Mouse (Mus musculus) lung, postnatal 10 days (tissue): ENCODE measurements at regions not wholly inside any gene's neighbourhood (a gene's known extent, or its start where the extent isn't known, plus 50 kb on each side); places are given as distances from the start of the nearest gene placed in this dataset.

Experiments used
- DNase-seq: peaks from one replicate; pipeline ENCODE4 v3.0.0; 2021

GRCm38 (mm10) chr10:99418497-99418896 lies 155.5 kb downstream of the Dusp6 start:
- DNase-seq, result no peak

DNA sequence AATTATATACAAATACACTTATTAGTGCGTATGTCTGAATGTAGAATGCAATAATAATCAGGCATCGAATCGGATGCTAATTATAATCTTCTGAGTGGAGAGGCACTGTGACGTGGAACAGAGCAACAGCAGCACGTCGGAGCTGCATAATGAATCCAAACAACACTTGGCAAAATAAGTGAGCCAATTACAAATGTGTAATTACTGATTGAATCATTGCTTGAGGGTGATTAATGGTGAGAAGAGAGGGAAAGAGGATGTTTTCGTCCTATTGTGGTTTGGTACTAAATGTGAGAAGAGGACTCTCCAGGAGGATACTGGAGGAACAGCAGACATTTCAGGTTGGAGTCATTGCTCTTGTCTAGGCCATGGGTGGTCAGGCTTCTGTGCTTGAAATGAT lies 156.5 kb downstream of the Dusp6 start:
- DNase-seq, result no peak

GRCm38 (mm10) chr10:99423406-99423805 lies 160.4 kb downstream of the Dusp6 start:
- peak; percentile 24 for DNase-seq

- DNase-seq, result no peak
Observed at GRCm38 (mm10) chr10:99425265-99425664, 162.2 kb downstream of the Dusp6 start.

GRCm38 (mm10) chr10:99430175-99430574 lies 167.1 kb downstream of the Dusp6 start:
- DNase-seq, result no peak

DNA sequence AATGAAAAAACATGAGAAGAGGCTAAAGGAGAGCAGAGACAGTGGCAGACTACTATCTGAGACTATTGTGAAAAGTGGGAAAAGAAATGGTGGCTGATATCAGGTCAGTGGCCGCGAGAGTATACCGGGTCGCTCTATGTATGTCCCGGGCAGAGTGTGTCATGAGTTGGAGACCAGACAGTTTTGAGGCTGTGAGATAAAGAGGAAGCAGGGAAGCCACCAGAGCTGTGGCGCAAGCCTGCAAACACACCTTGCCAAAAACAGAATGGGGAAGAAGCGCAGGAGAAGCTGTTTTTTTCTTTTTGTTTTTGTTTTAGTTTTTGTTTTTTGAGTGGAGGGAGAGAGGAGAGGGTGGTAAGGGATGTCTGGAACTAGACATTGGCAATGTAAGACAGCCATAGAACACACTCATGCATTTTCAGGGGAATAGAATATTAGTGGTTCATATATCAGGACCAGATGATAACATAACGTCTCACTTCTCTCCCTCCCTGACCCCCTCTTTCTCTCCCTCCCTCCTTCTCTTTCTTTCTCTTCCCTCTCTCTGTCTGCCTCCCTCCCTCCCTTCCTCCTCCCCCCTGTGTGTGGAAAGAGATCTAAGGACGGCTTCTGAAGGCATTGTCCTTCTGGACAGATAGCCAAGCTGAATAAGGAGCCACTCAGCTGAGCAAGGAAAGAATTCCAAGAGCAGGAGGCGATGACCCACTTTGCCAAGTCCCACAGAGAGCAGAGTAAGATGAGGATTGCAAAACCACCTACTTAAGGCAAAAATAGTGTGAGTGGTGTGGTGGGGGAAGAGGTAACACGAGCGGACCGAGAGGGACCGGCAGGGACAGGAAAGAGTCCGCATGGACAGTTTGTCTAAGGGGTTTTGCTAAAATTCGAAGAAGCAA lies 167.9 kb downstream of the Dusp6 start:
- DNase-seq, result peak; percentile 25

GRCm38 (mm10) chr10:99437060-99437459 lies 174.0 kb downstream of the Dusp6 start:
- DNase-seq, result no peak

DNA sequence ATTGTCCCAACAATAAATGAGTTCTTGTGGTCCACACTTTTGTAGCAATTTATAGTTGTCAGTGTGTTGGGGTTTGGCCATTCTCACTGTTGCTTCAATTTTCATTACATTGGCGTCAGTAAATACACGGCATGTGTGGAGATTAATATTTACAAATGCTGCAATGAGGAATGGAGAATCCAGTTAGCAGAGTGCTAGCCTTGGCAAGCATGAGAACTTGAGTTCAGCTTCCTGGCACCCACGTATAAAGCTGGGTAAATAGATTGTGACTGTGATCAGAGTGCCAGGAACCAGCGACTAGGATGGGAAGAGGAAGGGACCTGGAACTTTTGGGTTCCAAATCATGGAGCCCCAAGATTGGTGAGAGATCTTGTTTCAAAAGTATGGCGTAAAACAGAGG lies 177.1 kb downstream of the Dusp6 start:
- DNase-seq, result no peak

GRCm38 (mm10) chr10:99441014-99441413 lies 178.0 kb downstream of the Dusp6 start:
- peak; percentile 91 for DNase-seq

DNA sequence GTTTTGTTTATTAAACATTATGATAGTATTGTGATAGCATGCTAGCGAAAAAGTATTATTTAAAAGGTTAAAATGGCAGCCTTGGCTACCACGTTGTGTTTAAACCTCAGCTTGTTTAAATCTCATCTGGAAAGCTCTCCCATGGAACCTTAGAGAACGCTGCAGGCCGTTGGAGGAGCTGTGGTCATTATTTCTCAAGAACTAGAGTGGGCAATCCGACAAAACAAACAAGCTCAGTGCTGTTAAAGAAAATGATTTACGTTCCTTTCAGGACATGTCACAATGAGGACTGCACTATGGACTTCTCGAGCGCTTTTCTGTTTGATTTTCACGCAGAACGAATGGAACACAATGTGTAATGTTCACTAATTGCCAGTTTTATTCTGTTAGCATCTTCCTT lies 178.9 kb downstream of the Dusp6 start:
- DNase-seq, result peak; percentile 35

- DNase-seq, result no peak
Observed at GRCm38 (mm10) chr10:99443453-99444170, 180.6 kb downstream of the Dusp6 start.

GRCm38 (mm10) chr10:99450714-99451625 lies 187.9 kb downstream of the Dusp6 start:
- DNase-seq, result no peak

GRCm38 (mm10) chr10:99451639-99452417 lies 188.8 kb downstream of the Dusp6 start:
- no peak for DNase-seq

GRCm38 (mm10) chr10:99456180-99456579 lies 193.1 kb downstream of the Dusp6 start:
- no peak for DNase-seq

DNA sequence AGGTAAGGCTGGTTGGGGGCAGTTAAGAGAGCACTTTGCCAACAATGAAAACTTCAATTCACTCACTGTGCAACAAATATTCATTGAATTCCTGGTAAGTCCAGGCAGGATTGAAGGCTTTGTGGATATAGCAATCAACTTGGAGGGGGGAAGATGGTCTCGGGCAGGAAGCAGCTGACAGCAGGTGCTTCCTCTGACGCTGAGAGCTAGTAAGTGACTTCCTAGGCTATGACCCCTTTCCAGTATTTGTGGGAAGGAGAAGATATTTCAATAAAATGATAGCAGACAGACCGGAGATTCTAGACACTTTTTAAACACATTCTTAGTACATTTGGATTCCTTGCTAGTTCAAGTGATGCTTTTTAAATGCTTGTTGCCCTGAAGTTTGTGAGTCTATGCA lies 195.0 kb downstream of the Dusp6 start:
- DNase-seq, result no peak

DNA sequence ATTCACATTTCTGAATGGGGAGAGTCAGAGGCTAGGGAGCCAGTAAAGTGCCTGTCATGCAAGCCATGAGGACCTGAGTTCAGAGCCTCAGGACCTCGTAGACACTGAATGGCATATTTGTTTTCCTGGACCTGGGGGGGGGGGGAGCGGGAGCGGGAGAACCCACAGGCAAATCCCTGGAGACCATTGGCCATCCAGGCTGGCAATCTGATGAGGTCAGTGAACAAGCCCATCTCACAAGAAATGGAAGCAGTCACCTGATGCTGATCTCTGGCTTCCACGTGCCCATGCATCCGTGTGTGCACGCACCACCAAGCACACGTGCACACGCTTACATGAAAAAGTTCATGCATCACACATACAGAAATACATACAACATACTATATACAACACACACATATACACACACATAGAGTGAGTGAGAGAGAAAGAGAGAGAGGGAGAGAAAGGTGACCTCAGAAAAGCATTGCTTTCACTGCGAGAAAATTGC lies 196.2 kb downstream of the Dusp6 start:
- DNase-seq, result no peak

DNA sequence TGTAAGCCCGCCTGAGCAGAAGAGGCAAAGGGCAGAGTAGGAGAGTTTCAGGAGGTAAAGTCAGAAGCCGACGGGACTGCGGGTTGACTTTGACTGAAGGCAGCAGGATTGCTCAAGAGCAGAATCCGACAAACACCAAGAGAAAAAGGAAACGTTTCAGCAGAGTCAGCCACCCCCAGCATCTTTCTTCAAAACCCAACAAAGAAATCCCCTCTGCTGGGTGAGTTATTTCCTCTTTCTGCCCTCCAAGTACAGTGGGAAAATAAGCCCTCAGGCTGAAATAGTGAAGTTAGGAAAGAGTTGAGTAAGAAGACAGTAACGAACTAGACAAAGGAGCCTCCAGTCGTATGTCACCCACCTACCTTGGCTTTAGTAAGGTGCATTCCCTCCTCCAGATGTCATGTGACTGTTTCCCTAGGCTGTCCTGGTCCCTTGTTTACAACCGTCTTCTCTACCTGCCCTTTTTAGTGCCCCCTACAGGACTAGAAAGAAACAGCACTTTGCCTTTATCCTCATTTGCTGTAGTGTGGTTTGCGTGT lies 196.9 kb downstream of the Dusp6 start:
- peak; percentile 66 for DNase-seq

DNA sequence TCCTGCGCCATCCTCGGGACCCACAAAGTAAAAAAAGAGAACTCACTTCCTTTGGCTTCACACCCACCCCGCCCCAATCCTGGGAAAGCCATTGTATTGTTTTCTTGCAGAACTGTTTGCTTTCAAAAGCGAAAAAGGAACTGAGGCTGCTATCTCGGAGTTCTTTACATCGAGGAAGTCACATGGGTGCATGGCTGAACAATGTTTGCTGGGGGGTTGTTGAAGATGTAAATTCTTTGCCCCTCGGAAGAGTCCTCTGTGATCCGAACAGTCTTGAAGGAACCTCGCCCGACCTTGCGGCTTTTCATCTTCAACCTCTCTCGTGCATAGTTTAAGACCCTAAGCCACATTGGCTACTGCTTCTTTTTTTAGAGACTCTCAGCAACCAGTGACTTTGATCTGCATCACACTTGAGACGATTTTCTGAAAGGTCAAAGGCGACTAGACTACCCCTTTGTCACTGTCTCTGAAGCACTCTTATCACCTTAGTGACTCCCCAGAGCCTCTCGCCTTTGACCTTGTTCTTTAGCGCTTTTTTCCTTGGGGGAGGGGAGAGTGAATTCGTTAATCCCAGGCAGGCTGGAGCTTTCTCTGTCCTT lies 197.9 kb downstream of the Dusp6 start:
- peak; percentile 70 for DNase-seq

DNA sequence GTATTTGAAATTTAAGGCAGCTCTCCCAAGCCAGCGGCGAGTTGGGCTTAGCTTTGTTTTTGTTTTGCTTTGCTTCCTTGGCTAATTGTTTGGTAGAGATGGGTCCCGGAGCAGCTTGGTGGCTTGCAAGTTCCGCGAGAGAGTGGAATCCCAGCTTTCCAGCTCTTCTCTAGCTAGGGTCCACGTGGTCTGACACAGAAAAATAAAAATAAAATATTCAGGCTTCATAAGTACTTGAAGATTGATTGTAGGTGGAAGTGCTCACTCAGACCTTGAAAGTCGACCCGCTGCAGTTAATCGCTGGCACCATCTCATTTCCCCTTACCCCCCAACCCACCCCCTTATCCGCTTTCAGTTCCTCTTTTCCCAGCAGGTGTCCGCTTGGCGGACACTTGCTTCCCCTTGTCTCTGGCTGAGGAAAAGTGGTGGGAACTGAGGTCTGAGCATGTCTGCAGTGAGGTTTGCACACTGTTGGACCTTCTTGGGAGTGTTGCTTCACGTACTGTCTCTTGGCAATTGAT lies 198.5 kb downstream of the Dusp6 start:
- peak; percentile 44 for DNase-seq

DNA sequence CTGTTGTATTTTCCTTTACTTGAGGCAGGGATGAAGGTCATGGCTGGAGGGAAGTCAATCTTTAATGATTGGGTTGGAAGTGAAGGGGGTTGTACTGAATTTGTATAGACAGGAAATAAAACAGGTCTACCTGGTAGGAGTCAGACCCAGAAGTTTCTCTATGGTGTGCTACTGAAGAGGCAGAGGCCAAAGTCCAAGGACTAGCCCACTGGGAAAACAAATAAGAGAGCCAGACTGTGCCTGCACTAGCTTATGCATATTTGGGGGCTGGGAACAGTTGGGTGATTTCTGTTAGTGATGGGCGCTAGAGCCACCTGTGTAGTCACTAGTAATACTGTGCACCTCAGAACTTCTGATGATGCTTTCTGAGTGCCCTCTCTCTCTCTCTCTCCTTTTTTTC lies 203.7 kb downstream of the Dusp6 start:
- DNase-seq, result no peak

DNA sequence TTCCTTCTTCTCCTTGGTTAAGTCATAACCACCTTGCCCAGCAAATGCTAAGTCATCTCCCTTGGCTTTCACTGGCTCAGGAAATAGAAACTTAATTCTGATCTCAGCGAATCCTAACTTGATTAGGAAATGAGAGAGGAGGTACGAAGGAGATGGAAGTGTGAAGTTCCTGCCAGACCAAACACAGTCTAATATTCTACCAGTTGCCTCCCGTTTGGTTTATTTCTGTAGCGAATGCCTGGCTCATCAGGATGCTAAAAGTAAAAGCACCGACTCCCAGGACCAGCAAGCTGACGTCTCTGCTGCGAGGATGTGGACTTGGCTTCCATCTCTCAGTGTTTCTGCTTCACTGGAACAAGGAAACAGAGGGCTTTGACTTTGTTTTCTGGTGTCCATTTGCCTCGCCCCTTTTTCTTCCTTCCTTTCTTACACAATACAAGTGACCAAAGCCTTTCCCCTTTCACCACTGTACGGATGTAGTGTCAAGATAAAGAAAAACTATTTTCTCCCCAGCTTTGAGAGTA lies 204.3 kb downstream of the Dusp6 start:
- DNase-seq, result peak; percentile 13
